Mouse (Mus musculus) adrenal gland, postnatal 4 days (tissue): Measurements from ENCODE around the gene Nfe2l2. TPM values are rescaled to one million over a fixed set of nuclear protein-coding genes. Genes with fewer than 3 reads are reported as not detected.

Source experiments
- microRNA-seq: library from miRNA; unstranded; fragments of <30 nt; microRNA quantifications from one replicate; pipeline ENCODE4 v1.2.0, GENCODE M21; 2021
- total RNA-seq, 2 experiments: library from RNA; stranded (reverse); gene quantifications; 2 replicates each; pipeline ENCODE4 v1.2.3; 2021

Nfe2l2 gene
- total RNA-seq, 2 experiments from 2014 or later: 71.3 to 80.4 TPM

Small RNAs within 50 kb of the gene (microRNA-seq; reads per million reads assigned to microRNA genes)
- not detected for gene Gm24574

Other genes with a start within 250 kb of the Nfe2l2 start
- gene Hnrnpa3, start 45.4 kb downstream of the Nfe2l2 start, total RNA-seq: 100 to 1,000 TPM; 525 to 570 TPM
- 10 to 100 TPM; 39.0 to 52.5 TPM for gene Agps, start 127.5 kb upstream of the Nfe2l2 start, total RNA-seq
- 10 to 100 TPM; 20.2 to 21.0 TPM for gene Ttc30b, start 233.9 kb upstream of the Nfe2l2 start, total RNA-seq